Mouse (Mus musculus): ENCODE data around the gene Xpa.

Gene Xpa

DNA sequence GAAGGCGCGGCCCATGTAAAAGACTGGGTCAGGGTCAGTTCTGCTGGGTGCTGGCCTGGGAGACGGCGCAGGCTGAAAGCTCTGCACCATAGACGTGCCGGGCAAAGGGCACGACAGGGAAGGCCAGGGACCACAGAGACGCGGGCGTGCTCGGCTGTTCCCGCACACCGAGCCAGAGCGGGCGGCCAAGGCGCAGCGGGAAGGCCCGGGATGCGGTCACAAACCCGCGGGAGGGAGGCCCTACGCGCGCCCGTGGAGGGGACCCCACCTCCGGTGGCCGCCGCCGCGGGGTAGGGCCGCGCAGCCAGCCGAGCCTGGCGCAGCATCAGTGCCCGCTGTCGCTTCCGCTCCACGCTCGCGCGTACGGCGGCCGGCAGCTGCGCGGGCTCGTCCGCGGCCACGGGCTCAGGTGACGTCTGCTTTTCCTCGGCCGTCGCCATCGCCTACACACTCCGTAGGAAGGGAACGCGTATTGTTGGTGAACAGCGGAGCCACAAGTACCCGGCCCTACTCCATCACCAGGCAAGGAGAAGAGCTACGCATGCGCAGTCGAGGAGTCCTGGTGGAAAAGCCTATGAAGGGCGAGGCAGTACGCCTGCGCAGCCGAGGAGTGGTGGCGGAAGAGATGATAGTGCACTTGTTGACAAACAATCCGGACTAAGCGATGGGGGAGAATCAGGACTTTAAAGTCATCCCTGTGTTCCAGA, at the start of gene Xpa:
Gene Xpa, minus strand, starts transcription at position 531 of the 707 bp plus-strand sequence.
- peak; percentile 96 for DNase-seq

DNA sequence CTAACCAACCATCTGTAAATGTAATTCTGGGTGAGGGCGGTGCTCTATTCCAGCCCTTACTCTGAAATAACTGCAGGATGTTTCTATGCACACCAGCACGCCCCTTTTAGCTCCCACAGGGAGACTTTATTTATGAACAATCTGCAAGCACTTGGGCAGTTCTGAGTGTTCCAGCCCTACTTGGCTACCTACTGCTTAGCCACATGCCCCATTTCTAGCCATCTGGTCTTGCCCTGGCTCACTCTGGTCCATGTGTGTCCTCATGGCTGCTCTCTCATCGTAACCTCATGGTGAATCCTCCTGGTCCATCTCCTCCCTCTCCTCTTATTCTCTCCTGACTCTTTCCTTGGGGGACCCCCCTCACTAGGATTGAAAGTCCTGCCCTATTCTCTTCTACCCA, 39.8 kb upstream of the Xpa start:
- no peak for DNase-seq

DNA sequence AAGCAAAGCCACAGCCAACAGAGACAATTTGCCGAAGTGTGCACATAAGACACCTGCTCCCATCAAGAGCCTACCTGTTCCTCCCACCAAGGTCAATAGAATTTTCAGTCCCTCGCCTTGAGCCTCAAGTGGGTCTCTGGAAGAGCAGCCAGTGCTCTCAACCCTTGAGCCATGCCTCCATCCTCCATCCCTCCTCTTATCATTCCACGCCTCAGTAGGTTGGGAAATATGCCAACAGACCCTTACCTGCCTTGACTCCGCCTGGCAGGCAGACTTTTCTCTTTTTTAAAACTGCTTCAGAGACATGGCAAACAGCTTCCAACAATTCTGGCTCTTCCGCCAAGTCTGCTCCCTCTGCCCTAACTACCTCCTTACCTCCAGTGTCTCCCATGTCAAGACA, 38.6 kb upstream of the Xpa start:
- DNase-seq = no peak

DNA sequence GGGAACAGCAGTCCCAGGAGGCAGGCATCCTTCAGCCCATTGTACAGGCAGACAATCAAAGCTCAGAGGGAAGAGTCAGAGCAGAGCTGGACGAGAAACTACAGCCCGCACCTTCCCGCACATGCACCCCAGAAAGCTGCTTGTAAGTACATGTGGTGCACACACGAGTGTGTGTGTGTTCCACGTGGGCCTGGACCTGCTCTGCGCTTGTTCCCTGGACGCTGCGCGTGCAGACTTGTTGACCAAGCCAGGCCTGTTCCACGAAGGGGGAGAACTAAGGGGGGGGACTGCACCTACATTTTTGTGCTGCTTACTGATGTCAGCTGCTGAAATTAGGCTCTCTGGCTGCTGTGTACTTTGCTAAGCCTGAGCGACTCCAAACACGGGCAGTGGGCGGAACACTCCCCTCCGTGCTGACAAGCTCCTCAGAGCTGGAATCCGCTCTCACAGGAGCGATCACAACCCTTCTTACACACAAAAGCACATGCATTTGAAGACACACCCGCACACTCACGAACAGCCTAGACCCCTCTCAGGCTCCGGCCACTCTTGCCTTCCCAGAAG, 30.9 kb upstream of the Xpa start:
- no peak for DNase-seq

DNA sequence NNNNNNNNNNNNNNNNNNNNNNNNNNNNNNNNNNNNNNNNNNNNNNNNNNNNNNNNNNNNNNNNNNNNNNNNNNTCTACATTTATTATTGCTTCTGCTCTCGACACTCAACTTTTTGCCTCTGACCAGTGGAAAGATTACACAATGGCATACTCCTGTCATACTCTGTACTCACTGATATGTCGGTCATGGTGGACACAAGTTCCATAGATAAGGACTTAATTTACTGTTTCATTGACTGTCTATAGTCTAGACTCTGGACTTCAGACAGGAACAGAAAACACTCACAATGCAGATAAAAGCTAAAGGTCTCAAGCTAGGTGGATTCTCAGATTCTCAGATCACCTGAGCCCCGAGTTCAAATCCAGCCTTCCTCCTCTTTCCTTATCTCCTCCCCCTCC, 25.0 kb upstream of the Xpa start:
- DNase-seq = no peak

DNA sequence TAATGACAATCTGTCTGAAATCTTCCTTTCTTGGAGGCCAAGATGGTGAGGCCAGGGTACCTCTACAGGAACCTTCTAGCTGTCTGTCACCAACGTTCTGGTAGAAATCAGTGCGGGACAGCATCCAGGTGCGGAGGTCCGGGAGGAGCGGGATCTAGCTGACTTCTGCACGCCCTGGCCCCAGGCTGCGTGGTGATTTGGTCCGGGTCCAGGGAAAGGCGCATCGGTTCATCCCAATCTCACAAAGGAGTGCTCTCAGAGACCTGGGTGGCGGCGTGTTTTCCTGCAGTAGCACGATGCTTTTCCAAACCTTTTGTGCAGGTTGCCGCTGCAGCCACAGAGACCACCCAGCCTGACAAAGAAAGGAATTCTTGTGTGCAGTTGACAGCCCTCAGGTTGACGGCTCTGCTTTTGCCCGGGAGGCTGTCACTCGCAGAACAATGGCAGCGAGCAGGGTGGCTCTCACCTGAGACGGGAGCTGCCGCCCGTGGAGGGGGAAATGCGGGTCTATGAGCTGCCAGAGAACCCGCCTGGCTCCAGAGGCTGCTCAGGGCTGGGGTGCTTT, 6.5 kb upstream of the Xpa start:
- DNase-seq = no peak

DNA sequence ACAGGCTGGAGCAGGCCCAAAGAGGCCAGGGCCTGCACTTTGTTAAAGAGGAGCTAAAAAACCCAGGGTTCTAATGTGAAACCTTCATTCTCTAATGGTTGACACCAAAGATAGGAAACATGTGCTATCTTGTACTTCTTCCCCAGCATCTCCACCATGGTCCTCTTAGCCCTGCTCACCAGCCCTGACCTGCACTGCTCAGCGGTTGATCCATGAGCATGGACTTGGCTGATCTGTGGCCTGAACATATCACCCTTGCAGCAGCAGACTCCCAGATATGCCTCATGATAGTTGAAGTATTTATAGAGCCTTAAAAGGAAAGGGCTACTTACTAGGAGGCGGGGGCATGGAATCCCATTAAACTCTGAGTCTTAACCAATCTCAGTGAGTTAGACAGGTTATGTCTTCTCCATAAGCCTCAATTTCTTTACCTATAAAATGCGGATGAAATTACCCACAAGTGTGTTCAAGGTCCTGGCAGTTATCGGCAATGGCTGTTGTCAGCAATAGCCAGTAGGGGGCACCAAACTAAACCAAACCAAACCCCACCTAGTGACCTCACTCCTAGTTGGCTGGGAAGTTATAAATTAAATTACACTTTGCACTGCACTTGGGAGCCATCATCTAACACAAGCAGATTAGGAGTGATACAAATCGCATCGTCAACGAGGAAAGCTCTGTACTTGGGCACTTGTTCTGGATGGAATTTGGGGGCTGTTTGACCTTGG, 5.9 kb upstream of the Xpa start:
- DNase-seq = peak; percentile 71

DNA sequence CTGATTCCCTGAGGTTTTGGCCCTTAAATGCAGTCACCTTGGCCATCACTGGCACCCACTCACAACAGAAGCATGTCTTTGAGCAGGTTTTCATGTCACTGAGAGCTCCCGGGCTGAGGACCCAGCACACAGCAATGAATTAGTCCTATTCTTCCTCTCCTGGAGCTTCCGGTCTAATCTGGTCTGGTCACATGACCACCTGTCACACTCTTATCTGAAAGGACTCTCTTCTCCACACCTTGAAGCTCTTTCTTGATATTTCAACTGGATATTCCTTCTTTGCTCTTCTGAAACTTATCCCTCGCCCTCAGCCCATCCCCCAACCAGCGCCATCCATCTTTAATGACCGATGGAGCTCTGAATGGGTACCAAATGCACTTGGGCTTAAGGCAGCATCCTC, 2.0 kb upstream of the Xpa start:
- DNase-seq = no peak

DNA sequence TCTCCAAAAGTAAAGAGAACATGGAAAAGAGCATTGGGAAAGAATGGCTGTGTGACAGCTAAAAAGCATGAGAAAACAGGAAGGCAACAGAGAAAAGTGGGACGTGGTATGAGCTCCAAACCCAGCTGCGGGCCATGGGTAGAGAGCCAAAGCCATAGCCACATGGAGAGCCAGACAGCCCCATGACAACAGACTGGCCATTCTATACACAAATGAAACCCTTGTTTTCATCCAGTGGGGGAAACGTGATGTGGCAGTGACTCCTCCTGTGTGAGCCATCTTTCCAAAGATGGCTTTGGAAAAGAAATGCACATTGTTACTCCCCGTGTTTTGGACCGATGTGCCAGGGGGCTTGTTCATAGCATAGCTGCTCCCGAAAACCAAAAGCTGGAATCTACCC, 402 bp upstream of the Xpa start:
- DNase-seq = no peak

DNA sequence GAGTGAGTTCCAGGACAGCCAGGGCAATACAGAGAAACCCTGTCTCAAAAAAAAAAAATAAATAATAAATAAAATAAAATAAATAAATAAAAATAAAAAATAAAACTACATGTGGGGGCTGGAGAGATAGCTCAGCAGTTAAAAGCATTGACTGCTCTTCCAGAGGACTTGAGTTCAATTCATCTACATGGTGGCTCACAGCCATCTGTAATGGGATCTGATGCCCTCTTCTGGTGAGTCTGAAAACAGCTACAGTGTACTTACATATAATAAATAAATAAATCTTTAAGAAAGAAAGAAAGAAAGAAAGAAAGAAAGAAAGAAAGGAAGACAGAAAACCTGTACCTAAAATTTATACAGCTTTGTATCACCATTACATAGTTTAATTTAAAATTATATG, 4.1 kb downstream of the Xpa start:
- peak; percentile 32 for DNase-seq

DNA sequence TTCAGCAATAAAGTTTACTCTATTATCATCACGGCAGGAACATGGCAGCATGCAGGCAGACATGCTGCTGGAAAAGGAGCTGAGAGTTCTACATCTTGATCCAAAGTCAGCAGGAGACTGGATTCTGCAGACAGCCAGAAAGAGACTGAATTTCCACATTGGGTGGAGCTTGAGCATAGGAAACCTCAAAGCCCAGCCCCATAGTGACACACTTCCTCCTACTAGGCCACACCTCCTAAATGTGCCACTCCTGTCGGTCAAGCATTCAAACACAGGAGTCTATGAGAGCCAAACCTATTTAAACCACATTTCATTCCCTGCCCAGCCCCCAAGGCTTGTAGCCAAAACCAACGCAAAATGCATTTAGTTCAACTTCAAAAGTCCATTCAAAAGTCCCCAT, 9.6 kb downstream of the Xpa start:
- DNase-seq = no peak

DNA sequence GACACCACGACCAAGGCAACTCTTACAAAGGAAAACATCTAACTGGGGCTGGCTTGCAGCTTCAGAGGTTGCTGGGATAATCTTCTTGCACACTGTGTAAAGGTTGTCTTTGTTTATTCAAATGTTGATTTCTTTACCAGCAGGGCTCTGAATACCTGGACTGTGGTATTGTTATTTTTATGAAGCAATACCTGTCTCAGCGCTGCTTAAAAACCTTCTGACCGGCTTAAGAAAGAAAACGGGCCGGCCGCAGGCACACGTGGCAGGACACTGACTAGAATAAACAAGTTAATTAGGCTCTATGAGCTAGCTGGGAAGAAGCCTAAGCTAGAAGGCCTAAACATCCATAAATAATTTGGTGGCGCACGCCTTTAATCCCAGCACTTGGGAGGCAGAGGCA, 10.2 kb downstream of the Xpa start:
- DNase-seq = no peak

DNA sequence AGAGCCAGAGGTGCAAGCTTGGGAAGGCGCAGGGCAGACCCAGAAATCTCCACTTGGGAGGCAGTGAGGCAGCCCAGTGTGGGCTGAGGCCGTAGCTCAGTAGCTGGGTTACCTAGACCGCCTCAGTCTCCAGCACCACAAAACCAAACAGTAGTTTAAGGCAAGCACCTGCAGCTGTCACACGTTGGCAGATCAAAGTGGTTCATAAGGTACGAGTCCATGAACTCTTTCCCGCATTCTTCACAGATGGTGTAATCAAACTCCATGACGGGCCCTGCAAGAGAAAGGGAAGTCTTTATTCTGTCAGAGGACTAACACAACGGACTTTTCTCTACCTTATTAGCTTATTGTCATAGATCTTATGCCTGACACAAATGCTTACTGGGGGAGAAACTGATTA, 10.7 kb downstream of the Xpa start:
- no peak for DNase-seq

DNA sequence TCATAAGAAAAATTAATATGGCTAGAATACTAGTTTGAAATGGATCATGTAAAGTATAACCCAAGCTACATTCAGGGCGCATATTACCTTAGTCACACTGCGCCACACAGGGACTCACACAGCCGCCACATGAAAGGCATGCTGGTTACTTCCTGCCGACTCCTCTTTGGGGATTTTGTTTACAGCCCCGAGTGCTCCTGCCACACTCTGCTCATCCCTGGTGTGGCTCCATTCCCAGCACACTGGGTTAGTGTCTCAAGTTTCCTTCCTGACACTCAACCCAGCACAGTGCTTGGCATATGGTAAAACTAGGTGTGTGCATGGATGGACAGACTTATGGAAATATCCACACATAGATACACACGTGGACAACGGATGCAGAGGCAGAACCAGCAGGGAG, 13.9 kb downstream of the Xpa start:
- no peak for DNase-seq

DNA sequence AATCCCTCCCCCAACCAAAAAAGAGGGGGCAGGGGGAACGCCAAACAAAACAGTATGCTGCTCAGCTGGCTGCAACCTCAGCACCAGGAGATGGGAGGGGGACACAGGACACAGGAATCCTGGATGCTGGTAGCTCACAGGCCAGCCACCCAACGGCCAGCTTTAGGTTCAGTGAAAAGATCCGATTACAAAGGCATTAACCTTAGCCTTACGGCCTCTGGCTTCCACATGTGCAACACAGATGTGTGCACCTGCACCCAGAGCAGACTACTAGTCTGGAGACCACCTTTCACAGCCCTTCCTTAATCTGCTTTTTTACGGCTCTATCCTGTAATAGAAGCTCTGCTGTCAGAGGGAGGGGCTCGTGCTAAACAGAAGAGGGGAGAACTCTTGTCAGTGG, 14.9 kb downstream of the Xpa start:
- DNase-seq = no peak

DNA sequence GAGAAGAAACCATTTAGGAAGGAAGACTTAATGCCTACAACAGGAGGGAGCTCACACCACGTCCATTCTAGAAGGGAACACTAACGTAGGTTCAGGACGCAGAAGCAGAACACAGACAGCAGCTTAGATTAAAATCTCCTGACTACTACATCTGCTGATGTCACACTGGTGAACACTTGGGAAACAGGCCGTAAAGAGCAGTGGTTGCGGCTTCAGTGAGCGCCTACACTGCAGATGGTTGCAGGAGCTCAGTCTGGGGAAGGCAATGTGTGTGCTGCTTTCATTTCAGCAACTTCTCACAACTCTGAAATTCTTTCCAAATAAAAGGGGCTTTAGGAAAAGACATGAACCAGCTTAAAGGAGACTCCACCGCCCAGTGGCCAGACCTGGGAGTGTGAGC, 18.6 kb downstream of the Xpa start:
- no peak for DNase-seq

DNA sequence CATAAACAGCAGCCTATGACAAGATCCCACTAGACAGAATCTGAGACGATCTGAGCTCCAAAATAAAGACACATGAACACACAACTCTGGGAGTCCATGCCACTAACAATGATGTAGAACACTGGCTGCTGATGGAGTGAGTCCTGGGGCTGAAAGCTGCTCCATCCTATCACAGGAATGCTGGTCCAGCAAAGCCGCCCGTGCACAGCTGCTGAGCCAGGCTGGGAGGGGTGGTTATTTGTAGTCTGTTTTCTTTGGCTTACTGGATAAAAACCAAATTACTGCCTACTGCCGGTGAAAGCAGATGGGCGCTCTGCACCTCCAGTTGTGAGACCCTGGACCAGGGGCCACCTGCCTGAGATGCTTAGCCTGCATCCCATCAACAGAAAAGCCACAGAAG, 19.1 kb downstream of the Xpa start:
- DNase-seq = no peak

DNA sequence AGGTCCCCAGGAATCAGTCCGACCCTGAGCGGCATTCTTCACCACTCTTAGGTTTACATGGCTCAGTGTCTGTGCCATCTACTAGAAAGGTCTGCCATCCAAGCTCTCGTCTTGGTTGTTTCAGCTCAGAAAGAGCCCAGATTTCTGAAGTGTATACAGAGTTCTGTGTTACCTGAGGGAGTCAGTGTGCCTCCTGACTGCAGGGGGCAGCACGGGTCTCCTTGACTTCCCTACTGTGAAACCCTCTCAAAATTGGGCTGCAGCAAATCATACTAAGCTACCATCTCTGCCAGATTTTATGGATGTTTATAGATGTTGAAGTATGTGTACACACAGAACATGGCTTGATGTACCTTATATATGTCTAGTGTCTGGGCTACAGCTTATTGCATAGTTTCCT, 19.8 kb downstream of the Xpa start:
- no peak for DNase-seq

DNA sequence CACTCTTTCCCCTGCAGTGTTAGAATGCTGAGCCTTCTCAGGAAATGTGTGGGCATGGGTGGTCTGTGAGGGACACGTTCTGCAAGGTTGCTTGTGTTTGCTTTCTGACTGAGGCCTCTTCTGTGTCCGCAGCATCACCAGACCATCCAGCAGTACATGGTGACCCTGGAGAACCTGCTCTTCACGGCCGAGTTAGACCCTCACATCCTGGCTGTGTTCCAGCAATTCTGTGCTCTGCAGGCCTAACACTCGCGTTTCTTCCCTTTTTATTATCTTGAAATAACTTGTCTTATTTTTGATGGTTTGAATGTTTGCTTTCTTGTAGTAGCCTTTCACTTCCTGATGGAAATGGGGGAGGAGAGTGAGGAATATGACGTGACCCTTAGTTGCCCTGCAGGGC, 24.4 kb downstream of the Xpa start:
- no peak for DNase-seq

DNA sequence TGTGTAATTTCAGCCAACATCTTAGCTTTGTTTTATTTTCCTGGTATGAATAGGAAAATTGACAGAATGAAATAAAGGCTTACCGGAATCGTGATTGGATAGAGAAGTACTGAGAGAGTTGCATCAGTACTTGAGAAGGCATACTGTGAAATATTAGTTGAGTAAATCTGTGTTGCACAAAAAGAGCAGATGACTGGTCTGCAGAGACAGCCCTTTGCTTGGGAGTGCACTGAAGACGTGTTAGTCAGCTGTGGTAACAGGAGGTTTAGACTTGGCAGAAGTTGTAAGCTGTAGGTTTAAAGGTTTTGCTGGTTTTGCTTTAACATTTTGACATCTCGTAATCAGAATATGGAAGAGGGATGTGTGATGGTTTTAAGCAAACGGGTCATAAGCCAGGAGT, 30.3 kb downstream of the Xpa start:
- DNase-seq = no peak

DNA sequence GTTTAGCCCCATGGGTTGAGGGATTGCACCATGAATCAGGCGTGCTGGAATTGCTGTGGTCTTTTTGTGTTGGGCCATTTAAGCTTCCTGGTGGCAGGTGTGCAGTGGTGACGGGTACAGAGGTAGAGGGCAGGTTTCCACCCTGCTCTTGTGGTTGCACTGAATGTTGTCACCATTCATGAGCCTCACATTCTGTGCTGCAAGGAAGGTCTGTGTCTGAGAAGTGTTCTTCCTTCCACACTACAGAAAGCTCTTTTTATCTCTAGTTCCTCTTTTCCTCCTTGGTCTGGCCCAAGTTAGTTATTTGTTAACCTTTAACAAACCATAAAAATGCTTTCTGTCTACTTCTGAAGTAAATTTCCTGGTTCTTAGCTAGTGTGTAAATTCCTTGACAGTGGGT, 32.1 kb downstream of the Xpa start:
- DNase-seq = no peak

DNA sequence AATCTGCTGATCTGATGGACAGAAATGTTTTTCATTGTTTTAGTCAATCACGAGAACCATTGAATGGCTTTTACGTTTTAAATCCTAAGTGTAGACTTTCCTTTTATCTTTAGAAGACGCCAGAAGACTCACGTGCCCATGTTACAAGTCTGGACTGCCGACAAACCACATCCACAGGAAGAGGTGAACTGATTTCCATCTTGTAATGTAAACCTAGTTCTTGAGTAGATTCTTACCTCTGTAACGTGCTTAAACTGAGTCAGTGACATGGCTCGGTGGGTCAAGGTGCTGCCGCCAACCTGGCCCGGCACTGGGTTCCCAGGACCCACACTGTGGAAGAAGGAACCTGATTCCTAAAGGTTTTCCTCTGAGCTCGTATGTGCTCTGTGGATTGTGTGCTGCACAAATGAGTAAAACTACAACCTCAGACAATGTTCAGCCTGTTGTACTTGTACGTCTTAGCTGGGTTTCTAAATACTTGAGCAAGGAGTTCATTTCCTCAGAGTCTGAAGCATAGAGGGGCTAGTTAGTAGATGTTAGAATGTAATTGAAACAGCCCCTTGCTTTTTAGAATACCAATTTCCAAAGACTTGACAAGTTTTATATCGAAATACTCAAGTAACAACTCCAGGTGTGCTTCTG, 44.1 kb downstream of the Xpa start:
- no peak for DNase-seq

DNA sequence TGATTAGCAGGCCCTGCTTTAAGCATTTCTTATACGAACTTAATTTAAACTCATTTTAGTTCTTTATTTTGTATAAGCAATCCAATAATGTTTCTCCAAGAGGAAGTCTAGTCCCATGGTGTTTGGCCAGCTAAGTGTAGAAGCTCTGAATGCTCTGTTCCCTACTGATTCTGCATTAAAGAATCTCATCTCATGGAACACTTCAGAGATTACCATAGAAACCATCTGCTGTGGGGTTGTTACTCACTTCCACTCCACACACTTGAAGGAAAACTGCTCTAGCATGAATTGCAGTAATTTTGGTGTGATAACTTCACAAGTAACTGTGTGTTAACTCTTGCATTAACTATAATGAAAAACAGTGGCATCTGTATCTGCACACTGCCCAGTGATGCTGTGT, 49.2 kb downstream of the Xpa start:
- DNase-seq = no peak

DNA sequence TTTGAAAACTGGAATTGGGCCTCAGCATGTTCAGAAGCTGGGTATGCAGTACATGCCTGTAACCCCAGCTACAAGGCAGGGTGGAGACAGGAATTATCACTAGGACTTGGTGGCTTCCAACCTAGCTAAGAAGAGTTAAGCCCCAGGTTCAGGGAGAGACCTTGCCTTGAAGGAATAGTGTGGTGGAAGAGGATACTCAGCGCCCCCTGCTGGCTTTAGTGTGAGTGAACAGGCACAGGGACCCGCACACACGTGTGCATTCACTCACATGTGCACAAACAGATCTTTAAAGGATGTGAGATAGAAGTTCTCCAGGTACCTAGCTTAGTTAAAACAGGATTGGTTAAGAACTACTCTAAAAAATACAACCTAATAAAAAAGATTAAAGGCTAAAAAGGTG, 51.8 kb downstream of the Xpa start:
- DNase-seq = peak; percentile 7

All from lung, postnatal 14 days (tissue).